Mouse (Mus musculus) small intestine, adult 2 months (tissue): ENCODE data around the gene Rnf31.

Experiments
- CTCF ChIP-seq: fragments of 200-500 bp; IDR thresholded peaks from 2 replicates; pipeline ENCODE4 v1.5.1; 2012; ENCODE audit warnings: low read depth, mild to moderate bottlenecking, control low read depth, inconsistent platforms, low read length, moderate library complexity, mixed read lengths; ENCODE audit not compliant: insufficient replicate concordance, insufficient read length; ENCODE audit errors: extremely low read depth
- POLR2A ChIP-seq: fragments of 200-500 bp; IDR thresholded peaks from 2 replicates; pipeline ENCODE4 v1.6.1; 2012; ENCODE audit warnings: low read depth, mild to moderate bottlenecking, control low read depth, inconsistent platforms, low read length, moderate library complexity

- TF ChIP-seq CTCF (no peak), POLR2A (no peak)
These were observed 24.4 kb downstream of the Rnf31 start for GRCm38 (mm10) chr14:55615876-55616275.
